Mouse (Mus musculus): Measurements from ENCODE around the gene Fyco1.

DNA sequence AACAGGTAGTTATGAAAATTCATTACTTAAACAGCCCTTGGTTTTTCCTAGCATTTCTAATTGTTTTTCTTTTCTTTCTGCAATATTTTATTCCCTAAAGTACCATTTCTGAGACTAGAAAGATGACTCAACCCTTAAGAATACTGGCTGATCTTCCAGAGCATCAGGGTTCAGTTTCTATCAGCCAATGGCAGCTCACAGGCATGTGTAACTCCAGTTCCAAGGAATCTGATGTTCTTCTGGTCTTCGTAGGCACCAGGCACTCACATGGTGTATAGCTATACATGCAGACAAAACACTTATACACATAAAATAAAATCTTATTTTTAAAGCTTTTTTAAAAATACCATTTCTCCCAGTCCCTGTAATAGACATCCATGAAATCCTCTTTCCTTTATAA is 93.5 kb downstream of the Fyco1 start:
- no peak for TF ChIP-seq CTCF (IDR thresholded peaks at IDR 0.05; ENCODE audit: low read depth, low read length)
- TF ChIP-seq POLR2A (IDR thresholded peaks at IDR 0.05; ENCODE audit: extremely low read depth, insufficient read depth, low read length): no peak
